Mouse (Mus musculus) adrenal gland, postnatal 36 days (tissue): ENCODE measurements at regions not wholly inside any gene's neighbourhood (a gene's known extent, or its start where the extent isn't known, plus 50 kb on each side); places are given as distances from the start of the nearest gene placed in this dataset.

ENCODE experiments used
- DNase-seq, 2 experiments: peaks; one replicate each; pipeline ENCODE4 v3.0.0; 2021; ENCODE audit warnings: mixed read lengths in 1 of 2

- DNase-seq = peak in 1 of 2 experiments; percentile 8
These were observed 274.5 kb upstream of the Tmem132c start for GRCm38 (mm10) chr5:126967076-126967475.

- DNase-seq = no peak
These were observed 272.2 kb upstream of the Tmem132c start for GRCm38 (mm10) chr5:126969373-126969772.

DNA sequence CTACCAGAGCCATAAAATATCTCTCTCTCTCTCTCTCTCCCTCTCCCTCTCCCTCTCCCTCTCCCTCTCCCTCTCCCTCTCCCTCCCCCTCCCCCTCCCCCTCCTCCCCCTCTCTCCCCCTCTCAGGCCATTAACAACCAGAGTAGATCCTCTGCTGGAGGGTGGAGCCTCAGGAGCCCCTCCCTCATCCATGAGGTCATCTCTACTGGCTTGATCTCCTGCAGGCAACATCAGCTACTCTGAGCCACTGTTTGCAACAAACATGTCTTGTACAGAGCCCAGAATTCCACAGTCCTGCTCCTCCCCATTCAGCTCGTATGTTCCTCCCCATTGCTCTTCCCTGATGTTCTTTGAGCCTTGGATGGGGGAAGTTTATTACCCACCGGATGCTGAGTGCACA is 270.3 kb upstream of the Tmem132c start:
- DNase-seq = no peak

DNA sequence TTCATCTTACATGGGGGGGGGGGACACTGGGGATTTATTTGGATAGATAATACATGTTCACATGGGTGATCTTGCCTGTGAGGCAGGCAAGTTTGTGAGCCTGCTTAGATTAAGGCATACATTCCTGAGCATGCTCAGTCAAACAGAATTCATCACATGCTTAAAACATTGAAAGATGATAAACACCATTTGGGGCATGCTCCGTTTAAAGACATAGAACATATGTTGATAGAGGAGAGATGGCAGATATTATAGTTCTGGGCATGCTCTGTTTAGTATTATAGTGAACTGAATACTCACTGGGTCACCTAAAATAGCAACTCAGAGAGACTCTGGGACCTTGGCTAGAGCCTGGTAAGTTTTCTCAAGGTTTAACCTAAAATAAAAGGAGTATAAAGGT is 269.6 kb upstream of the Tmem132c start:
- DNase-seq = no peak

DNA sequence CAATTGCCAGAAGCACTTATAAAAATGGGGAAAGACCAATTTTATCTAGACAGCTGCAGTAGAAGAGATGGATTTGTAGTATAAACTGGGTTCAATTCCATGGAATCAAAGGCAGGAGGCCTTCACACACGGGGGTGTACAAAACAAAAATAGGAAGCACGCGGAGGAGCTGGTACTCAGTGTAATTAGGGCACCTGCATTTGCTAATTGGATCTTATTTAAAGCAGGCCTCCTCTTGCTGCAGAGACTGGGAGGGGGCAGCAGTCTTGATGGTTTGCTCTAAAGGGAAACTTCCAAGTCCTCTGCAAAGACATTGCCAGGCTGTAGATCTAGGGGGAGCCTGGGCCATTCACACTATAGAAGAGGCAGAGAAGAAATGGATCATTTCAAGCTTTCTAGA is 268.2 kb upstream of the Tmem132c start:
- DNase-seq = no peak

DNA sequence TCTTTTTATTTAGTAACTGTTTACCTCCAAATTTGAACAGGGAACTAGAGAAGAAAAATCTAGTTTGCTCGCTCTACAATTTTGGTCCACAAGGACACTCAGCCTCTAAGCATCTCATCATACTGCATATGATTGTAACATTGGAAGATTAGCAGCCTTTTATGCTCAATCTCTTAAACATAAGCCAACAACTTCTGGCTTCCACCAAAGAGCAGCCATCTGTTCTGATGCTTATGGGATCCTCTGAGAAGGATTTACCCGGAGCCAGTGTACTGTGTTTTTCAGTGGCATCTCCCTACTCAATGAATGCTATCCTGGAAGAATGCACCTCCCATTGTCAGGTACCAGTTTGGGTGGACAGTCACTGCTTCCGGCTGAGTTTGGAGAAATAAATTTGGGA is 267.0 kb upstream of the Tmem132c start:
- DNase-seq = no peak

- peak in 1 of 2 experiments; percentile 12 for DNase-seq
These were observed 246.0 kb upstream of the Tmem132c start for GRCm38 (mm10) chr5:126995577-126995976.

DNA sequence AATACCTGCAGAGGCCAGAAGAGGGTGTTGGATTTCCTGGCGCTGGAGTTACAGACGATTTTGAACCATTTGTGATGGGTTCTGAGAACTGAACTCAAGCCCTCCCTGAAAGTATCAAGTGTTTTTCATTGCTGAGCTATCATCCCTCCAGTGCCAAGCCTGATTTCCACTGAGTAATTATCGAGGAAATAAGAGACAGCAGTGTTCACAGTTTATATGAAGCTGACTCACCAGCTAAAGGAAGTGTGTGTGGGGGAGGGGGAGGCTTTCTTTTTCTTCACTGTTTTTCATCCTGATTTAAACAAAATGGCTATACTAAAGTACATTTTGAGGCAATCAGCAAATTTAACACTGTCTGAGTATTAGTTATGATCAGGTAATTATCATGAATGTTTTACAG is 227.4 kb upstream of the Tmem132c start:
- DNase-seq = no peak

DNA sequence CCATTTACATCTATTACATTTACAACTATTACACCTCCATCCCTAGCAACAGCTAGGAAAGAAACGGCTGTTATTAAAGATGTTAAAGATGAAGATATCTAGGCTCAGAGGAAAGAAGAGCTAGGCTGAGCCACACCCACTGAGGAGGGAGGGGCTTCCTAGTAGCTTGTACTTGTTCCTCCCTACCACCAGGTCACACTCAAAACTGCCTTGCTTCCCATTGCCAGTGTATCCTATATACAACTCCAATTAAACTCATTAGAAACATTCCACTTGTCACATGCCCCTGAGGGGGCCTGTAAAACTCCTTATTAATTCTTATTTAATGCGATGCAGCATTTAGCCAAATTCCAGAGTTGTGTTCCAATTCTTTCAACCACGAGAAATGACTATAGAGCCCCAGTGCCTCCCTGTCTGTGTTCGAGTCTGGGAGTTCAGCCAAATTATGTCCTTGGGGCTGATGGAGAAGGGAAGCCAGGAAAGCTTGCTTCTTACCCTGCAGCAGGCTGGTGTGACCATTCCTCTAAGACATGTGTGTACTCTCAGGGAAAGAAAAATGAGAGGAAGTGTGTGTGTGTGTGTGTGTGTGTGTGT is 225.0 kb upstream of the Tmem132c start:
- DNase-seq = peak; percentile 5 to 19

GRCm38 (mm10) chr5:127017971-127018370 is 223.6 kb upstream of the Tmem132c start:
- no peak for DNase-seq

DNA sequence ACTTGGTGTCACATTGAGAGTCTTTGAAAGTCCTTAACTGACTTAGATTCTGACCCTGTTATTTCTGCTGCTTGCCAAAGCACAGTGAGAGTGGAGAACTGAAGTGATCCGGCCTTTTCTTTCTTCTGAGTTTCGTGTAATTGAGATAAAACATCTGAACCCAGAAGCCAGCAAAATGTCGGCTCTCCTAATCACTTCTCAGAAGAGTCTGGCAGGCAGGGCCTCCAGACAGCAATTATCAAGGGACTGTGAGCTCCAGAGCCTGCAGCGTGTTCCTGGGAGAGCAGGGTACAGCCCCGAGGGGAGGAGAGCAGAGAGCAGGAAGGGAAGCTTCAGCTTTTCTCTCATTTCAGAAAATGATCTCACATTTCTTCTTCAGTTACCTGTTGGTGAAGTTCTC is 205.1 kb upstream of the Tmem132c start:
- peak in 1 of 2 experiments; percentile 0 for DNase-seq

DNA sequence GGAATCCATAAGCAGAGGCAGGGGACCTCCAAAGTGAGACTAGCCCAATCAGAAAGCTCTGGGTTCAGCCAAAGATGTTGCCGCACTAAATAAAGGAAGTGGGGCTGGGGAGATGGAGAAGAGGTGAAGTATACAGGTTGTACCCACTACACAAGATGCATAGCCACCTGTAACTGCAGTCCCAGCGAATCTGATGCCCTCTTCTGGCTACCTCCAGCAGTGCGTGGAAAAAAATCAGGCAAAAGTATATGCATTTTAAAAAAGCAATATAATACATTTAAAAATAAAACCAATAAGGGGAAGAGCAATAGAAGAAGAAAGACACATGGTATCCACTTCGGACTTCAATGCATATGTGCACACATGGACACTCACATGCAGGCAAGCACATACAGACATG is 183.8 kb upstream of the Tmem132c start:
- no peak for DNase-seq

GRCm38 (mm10) chr5:127074327-127074726 is 167.3 kb upstream of the Tmem132c start:
- DNase-seq = peak; percentile 10 to 51
